Mouse (Mus musculus) layer of hippocampus, postnatal 14 days (tissue): ENCODE data around the gene Zg16. TPM values are rescaled to one million over a fixed set of nuclear protein-coding genes. Genes with fewer than 3 reads are reported as not detected.

Source experiments
- DNase-seq, 2 experiments: peaks; one replicate each; pipeline ENCODE4 v3.0.0; 2021 to 2022; ENCODE audit warnings: low spot score in 2 of 2, mixed read lengths in 1 of 2
- total RNA-seq, 2 experiments: library from RNA; stranded (reverse); gene quantifications; 2 replicates each; pipeline ENCODE4 v1.2.3; 2021

Zg16 gene
- total RNA-seq, 2 experiments from 2014 or later: not detected

GRCm38 (mm10) chr7:127076188-127076587, 10.9 kb downstream of the Zg16 start:
- DNase-seq: no peak

DNA sequence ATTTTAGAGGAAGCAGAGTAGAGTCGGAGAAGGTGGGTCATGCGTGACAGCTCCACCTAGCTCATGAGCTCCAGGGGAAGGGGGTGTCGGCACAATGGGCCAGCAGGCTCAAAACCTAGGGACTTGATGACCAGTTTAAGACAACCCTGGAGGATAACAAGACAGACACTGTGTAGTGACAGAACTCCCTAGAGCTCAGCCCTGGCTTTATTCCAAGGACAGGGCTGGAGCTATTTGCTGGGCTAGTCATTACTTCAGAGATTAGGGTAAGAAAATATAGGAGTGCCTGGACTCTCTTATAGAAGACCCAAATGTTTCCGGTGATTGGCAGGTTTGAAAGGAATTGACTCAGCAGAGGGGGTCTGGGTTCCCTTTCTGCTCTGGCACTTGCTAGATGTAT, 13.9 kb downstream of the Zg16 start:
- DNase-seq: no peak

- DNase-seq: no peak
Observed at GRCm38 (mm10) chr7:127070871-127071413, 16.2 kb downstream of the Zg16 start.

DNA sequence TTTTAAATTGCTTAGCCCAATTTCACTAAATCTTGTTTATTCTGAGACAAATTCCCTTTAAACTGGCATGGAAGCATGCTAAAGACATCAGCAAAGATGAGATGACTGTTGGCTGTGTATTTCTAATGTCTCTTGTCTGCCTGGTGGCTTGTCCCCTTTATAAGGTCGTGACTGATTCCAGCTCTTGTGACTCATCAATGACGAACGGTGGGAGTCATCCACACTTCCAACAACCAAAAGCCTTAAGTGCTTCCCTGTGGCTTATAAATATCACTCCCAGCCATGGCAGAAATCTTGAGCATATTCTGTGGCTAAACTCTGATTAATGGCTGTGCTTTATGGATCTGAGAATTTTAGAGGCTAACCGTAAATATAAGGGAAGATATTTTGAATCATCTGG, 20.8 kb downstream of the Zg16 start:
- no peak for DNase-seq

DNA sequence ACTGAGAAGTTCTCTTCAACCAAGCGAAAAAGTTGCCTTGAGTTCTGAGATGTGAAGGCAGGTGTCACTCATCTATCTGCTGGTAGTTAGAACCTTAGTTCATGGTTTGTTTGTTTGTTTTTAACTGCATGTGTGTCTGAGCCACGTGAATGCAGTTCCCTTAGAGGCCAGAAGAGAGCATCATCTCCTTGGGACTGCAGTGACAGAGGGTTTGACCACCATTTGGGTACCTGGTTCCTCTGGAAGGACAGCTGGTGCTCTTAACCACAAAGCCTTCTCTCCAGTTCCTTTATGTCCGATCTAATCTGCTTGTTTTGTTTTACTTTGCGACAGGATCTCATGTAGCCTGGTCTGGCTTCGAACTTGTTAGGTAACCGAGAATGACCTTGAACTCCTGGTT, 21.6 kb downstream of the Zg16 start:
- no peak for DNase-seq

- DNase-seq: no peak
Observed at GRCm38 (mm10) chr7:127055026-127055585, 32.0 kb downstream of the Zg16 start.

DNA sequence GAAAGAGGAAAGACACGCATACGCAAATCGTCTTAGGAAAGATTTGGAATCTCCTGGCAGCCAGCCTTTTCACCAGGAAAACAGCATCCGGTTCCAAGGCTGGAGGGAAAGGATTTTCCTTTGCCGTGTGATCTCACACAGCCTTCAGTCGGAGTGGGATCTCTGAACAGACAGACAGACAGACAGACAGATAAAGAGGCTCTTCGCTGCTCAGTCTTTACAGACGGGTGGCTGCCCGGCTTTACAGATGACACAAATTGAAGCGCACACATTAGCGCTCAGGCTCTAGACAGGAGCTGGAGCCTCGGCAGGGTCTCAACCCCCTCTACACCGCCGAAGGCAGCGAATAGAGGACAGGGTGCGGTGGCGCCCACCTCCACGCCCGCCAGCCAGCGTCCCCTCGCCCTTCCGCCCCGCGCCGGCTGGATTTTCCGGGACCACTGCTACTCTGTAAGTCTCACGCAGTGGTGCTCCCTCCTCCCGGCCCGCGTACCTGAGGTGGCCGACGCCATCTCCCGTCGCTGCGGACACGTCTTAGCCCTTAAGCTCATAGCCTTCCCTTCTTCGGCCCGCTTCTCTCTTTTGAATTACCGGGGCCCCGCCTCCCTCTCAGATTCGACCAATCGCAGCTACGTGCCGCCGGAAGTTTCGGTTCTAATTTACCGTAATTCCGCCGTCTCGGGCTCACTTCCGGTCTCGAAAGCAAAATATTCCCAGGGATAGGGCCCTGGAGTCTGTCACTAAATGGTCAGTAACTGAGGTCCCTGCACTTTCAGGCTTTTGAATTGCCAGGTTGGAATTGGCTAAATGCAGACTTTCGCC, 45.1 kb downstream of the Zg16 start, which contains the start of gene Kif22:
Gene Kif22, minus strand, starts transcription at position 621 of the 822 bp plus-strand sequence.
- peak; percentile 86 to 89 for DNase-seq

- no peak for DNase-seq
Observed at GRCm38 (mm10) chr7:127031244-127031643, 55.9 kb downstream of the Zg16 start.

DNA sequence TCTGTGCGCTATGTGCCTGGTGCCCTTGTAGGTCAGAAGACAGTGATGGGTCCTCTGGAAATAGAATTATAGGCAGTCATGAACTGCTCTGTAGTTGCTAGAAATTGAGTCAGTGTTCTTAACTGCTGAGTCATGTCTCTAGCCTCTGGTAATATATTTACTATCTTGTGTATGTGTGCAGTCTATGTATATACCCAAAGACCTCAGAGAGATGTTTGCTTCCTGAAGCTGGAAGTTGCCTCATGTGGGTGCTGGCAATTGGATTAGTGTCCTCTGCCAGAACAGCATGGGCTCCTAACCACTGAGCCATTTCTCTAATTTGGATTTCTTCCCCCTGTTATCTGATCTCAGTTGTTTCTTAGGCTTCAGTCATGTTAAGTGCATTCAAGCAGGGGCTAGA, 57.0 kb downstream of the Zg16 start:
- no peak for DNase-seq

- no peak for DNase-seq
Observed at GRCm38 (mm10) chr7:127027885-127028284, 59.2 kb downstream of the Zg16 start.

GRCm38 (mm10) chr7:127026984-127027726, 60.0 kb downstream of the Zg16 start, which contains the start of gene Maz:
Gene Maz, minus strand, starts transcription at chr7:127027037.
- DNase-seq: peak; percentile 99

DNA sequence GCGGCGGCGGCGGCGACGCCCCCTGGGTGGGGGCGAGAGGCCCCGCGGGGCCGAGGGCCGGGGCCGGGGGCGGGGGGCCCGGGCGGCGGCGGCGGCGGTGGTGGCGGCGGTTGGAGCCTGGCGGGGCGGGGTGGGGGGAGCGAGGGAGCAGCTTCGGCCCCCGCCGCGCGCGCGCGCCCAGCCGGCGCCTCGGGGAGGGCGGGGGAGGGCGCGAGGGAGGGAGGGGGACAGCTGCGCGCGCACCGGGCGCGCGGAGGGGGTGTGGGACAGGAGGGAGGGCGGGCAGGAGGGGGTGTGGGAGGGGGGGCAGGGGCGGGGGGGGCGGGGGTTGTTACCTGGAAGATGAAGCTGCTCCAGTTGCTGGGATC, 60.5 kb downstream of the Zg16 start:
- DNase-seq: peak in 1 of 2 experiments; percentile 63

- peak in 1 of 2 experiments; percentile 60 for DNase-seq
Observed at GRCm38 (mm10) chr7:127026161-127026600, 60.9 kb downstream of the Zg16 start.

- no peak for DNase-seq
Observed at GRCm38 (mm10) chr7:127025556-127026160, 61.5 kb downstream of the Zg16 start.

DNA sequence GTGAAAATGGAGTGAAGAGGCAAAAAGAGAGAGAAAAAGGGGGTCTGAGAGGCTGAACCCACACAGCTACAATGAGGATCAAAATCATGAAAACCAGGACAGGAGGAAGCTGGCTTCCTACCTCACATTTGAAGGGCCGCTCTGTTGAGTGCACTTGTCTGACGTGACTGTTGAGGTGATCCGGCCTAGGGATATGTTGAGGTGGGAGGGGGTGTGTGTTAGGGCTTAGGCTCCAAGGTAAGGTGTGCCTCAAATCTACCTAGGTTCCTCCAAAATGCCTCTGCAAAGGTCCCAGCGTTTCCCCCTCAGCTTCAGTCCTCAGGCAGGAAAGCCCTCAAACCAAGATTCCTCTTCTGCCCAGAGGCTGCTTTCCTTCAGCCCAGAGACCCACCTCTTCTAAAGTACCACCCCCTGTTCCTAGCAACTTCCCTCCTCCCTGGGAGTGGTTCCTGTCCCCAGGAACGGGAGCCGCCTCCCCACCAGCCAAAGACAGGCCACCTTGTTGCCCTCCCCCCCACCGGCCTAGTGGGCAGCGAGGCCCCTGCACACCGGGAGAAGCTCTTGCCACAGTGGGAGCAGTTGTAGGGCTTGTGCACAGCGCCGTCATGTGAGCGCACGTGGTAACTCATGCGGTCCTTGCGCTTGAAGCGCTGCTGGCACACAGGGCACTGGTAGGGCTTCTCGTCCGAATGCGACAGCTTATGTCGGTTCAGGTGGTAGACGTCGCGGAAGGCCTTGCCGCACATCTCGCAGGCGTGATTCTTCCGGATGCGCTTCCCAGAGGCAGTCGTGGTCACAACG, 62.2 kb downstream of the Zg16 start:
- peak; percentile 80 to 84 for DNase-seq

DNA sequence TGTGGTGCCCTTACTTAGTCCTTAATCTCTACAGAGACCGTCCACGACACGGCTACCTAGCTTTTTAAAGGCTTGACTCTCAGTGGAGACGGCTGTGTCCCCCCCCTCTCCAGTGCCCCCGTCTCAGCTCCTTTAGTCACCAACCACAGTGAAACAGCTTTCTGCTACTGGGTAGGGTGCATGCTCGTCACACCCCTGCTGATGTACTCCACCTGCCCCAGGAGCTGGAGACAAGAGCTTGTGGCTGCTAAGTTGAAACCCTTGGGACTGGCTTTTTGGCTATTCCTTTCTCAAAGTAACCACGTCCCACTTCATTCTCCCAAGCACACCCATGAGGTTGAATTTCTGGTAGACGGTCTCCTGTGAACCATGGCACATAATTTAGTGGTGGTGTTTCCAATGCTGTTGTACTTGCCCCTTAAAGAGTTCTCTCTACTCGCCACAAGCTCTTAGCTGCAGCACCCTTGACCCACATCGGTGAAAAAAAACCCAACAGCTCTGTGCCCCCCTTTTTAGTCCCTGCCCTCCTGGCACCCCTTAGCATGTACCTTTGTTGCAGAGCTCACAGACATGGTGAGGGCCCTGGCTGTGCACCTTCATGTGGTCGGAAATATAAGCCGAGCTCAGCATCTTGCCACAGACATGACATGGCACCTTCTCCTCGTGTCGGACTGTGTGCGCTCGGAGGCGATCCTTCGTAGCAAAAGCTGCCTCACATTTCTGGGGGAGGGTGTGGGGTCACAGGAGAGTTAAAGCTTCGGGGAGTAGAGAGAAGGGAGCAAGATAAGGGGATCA, 63.0 kb downstream of the Zg16 start:
- no peak for DNase-seq

- no peak for DNase-seq
Observed at GRCm38 (mm10) chr7:127023272-127023691, 63.8 kb downstream of the Zg16 start.

- no peak for DNase-seq
Observed at GRCm38 (mm10) chr7:127022528-127023271, 64.4 kb downstream of the Zg16 start.
